Mouse (Mus musculus) yolk sac, embryonic 10.5 days (tissue): ENCODE data around the gene Rbpj.
"Not testable (repeated sequence)": the region's sequence is repeated elsewhere in the genome, so short reads cannot be mapped to it uniquely, and the experiment has no call there.

Experiments used
- DNase-seq: peaks from one replicate; pipeline ENCODE4 v3.0.0-alpha.2; 2017; ENCODE audit warnings: low spot score

Rbpj gene

GRCm38 (mm10) chr5:53670321-53670938, 204.5 kb downstream of the Rbpj start:
- no peak for DNase-seq

- no peak for DNase-seq
These were observed 205.6 kb downstream of the Rbpj start for GRCm38 (mm10) chr5:53671507-53671906.

GRCm38 (mm10) chr5:53672352-53672751, 206.4 kb downstream of the Rbpj start:
- peak; percentile 50 for DNase-seq

GRCm38 (mm10) chr5:53673493-53674150, 207.7 kb downstream of the Rbpj start:
- not testable (repeated sequence) for DNase-seq

- no peak for DNase-seq
These were observed 210.7 kb downstream of the Rbpj start for GRCm38 (mm10) chr5:53676671-53677070.

GRCm38 (mm10) chr5:53678036-53678767, 212.2 kb downstream of the Rbpj start:
- DNase-seq: no peak

GRCm38 (mm10) chr5:53679651-53680050, 213.7 kb downstream of the Rbpj start:
- DNase-seq: no peak

- no peak for DNase-seq
These were observed 218.0 kb downstream of the Rbpj start for GRCm38 (mm10) chr5:53683916-53684315.

GRCm38 (mm10) chr5:53684417-53684816, 218.5 kb downstream of the Rbpj start:
- DNase-seq: no peak

- DNase-seq: no peak
These were observed 219.7 kb downstream of the Rbpj start for GRCm38 (mm10) chr5:53685623-53686022.

- no peak for DNase-seq
These were observed 220.4 kb downstream of the Rbpj start for GRCm38 (mm10) chr5:53686379-53686778.

GRCm38 (mm10) chr5:53688326-53688725, 222.4 kb downstream of the Rbpj start:
- no peak for DNase-seq

- no peak for DNase-seq
These were observed 225.6 kb downstream of the Rbpj start for GRCm38 (mm10) chr5:53691577-53691976.

- DNase-seq: no peak
These were observed 226.1 kb downstream of the Rbpj start for GRCm38 (mm10) chr5:53692100-53692499.

- no peak for DNase-seq
These were observed 226.7 kb downstream of the Rbpj start for GRCm38 (mm10) chr5:53692662-53693061.

- no peak for DNase-seq
These were observed 230.7 kb downstream of the Rbpj start for GRCm38 (mm10) chr5:53696701-53697100.

- no peak for DNase-seq
These were observed 231.8 kb downstream of the Rbpj start for GRCm38 (mm10) chr5:53697794-53698193.

- DNase-seq: no peak
These were observed 236.7 kb downstream of the Rbpj start for GRCm38 (mm10) chr5:53702686-53703085.
